Mouse (Mus musculus) CH12.LX (cell line): Measurements from ENCODE around the gene Chuk. TPM values are rescaled to one million over a fixed set of nuclear protein-coding genes. Genes with fewer than 3 reads are reported as not detected.

Experiments
- DNase-seq: peaks from one replicate; pipeline ENCODE4 v3.0.0-alpha.2; 2013; ENCODE audit errors: extremely low read depth
- H3K27ac ChIP-seq: 2 replicates; pipeline ENCODE4 v1.5.1; 2012; ENCODE audit warnings: low read depth, mild to moderate bottlenecking, control low read depth, moderate library complexity; ENCODE audit not compliant: insufficient read depth
- H3K27me3 ChIP-seq: replicated peaks from 2 replicates; pipeline ENCODE3; 2012; ENCODE audit warnings: inconsistent platforms
- H3K36me3 ChIP-seq, 2 experiments: replicated peaks in 1 of 2; 2 replicates each; pipeline versions ENCODE3 to v1.6.1; 2012; ENCODE audit warnings: inconsistent platforms in 1 of 2, low read length in 1 of 2, mild to moderate bottlenecking in 1 of 2, mixed read lengths in 1 of 2, moderate library complexity in 1 of 2; ENCODE audit not compliant: control insufficient read depth in 1 of 2, insufficient read depth in 1 of 2
- H3K4me1 ChIP-seq, 2 experiments: 2 replicates each; pipeline ENCODE4 v1.6.1; 2012; ENCODE audit warnings: inconsistent platforms in 1 of 2, moderate library complexity in 1 of 2; ENCODE audit not compliant: insufficient read depth in 2 of 2, control insufficient read depth in 1 of 2
- H3K4me2 ChIP-seq: 2 replicates; pipeline ENCODE4 v1.6.1; 2012; ENCODE audit warnings: low read depth, mild to moderate bottlenecking, control low read depth; ENCODE audit not compliant: poor library complexity, insufficient read depth, severe bottlenecking
- H3K4me3 ChIP-seq, 3 experiments: fragments of 150-350 bp in 1 of 3; sonication (generic) in 1 of 3; replicated peaks in 1 of 3; 2 replicates each; pipeline versions ENCODE3 to v1.5.1; 2011 to 2012; ENCODE audit warnings: low read depth in 2 of 3, low read length in 2 of 3, mild to moderate bottlenecking in 2 of 3, moderate library complexity in 2 of 3, control low read depth in 1 of 3, improper control_type of control experiment in 1 of 3, inconsistent platforms in 1 of 3, mixed read lengths in 1 of 3; ENCODE audit not compliant: poor library complexity in 1 of 3
- H3K79me2 ChIP-seq: replicated peaks from 2 replicates; pipeline ENCODE4 v1.6.1; 2012; ENCODE audit warnings: mild to moderate bottlenecking, moderate library complexity; ENCODE audit not compliant: control insufficient read depth, poor library complexity, insufficient read depth, severe bottlenecking; ENCODE audit errors: extremely low read depth
- H3K9ac ChIP-seq: 2 replicates; pipeline ENCODE4 v1.6.1; 2012; ENCODE audit warnings: low read depth, mild to moderate bottlenecking, control low read depth, moderate library complexity; ENCODE audit not compliant: insufficient read depth
- H3K9me3 ChIP-seq: replicated peaks from 2 replicates; pipeline ENCODE3; 2012; ENCODE audit warnings: low read length, inconsistent platforms, mixed read lengths
- BHLHE40 ChIP-seq: IDR thresholded peaks from 2 replicates; pipeline ENCODE4 v1.6.1; 2011; ENCODE audit warnings: mild to moderate bottlenecking, low read depth, low read length, improper control_type of control experiment
- CHD1 ChIP-seq: IDR thresholded peaks from 2 replicates; pipeline ENCODE4 v1.6.1; 2012; ENCODE audit warnings: low read depth, low read length, improper control_type of control experiment, inconsistent platforms
- CHD2 ChIP-seq: IDR thresholded peaks from 2 replicates; pipeline ENCODE4 v1.6.1; 2011; ENCODE audit warnings: low read length, improper control_type of control experiment
- CTCF ChIP-seq, 2 experiments: IDR thresholded peaks in 1 of 2; conservative IDR thresholded peaks in 1 of 2; 2 replicates each; pipeline ENCODE4 v1.5.1; 2011 to 2012; ENCODE audit warnings: low read depth in 2 of 2, low read length in 2 of 2, improper control_type of control experiment in 1 of 2, inconsistent platforms in 1 of 2, mild to moderate bottlenecking in 1 of 2, moderate library complexity in 1 of 2
- E2F4 ChIP-seq: IDR thresholded peaks from 2 replicates; pipeline ENCODE4 v1.6.1; 2011; ENCODE audit warnings: low read depth, low read length, improper control_type of control experiment; ENCODE audit not compliant: insufficient replicate concordance
- ELF1 ChIP-seq: IDR thresholded peaks from 2 replicates; pipeline ENCODE4 v1.6.1; 2014; ENCODE audit warnings: low read depth, mild to moderate bottlenecking, inconsistent platforms, low read length, improper control_type of control experiment
- ETS1 ChIP-seq: conservative IDR thresholded peaks from 2 replicates; pipeline ENCODE4 v1.6.1; 2012; ENCODE audit warnings: low read depth, mild to moderate bottlenecking, inconsistent platforms, low read length, improper control_type of control experiment, moderate library complexity
- GABPA ChIP-seq: IDR thresholded peaks from 2 replicates; pipeline ENCODE4 v1.6.1; 2012; ENCODE audit warnings: low read depth, low read length, improper control_type of control experiment, inconsistent platforms; ENCODE audit not compliant: insufficient replicate concordance
- HCFC1 ChIP-seq: IDR thresholded peaks from 2 replicates; pipeline ENCODE4 v1.6.1; 2012; ENCODE audit warnings: low read depth, mild to moderate bottlenecking, inconsistent platforms, low read length, improper control_type of control experiment
- IRF4 ChIP-seq: IDR thresholded peaks from 2 replicates; pipeline ENCODE4 v1.6.1; 2014; ENCODE audit warnings: low read depth, mild to moderate bottlenecking, inconsistent platforms, low read length, improper control_type of control experiment
- JUN ChIP-seq: IDR thresholded peaks from 2 replicates; pipeline ENCODE4 v1.6.1; 2011; ENCODE audit warnings: low read depth, mild to moderate bottlenecking, low read length, improper control_type of control experiment, moderate library complexity; ENCODE audit not compliant: insufficient read depth
- JUND ChIP-seq: conservative IDR thresholded peaks from 2 replicates; pipeline ENCODE4 v1.6.1; 2011; ENCODE audit warnings: low read depth, low read length, improper control_type of control experiment
- KAT2A ChIP-seq: IDR thresholded peaks from 2 replicates; pipeline ENCODE4 v1.6.1; 2012; ENCODE audit warnings: low read length, improper control_type of control experiment, inconsistent platforms; ENCODE audit not compliant: insufficient replicate concordance
- MAFK ChIP-seq: IDR thresholded peaks from 2 replicates; pipeline ENCODE4 v1.6.1; 2011; ENCODE audit warnings: low read length, improper control_type of control experiment; ENCODE audit not compliant: insufficient replicate concordance
- MAX ChIP-seq: IDR thresholded peaks from 2 replicates; pipeline ENCODE4 v1.6.1; 2011; ENCODE audit warnings: low read length, improper control_type of control experiment
- MAZ ChIP-seq: IDR thresholded peaks from 2 replicates; pipeline ENCODE4 v1.6.1; 2012; ENCODE audit warnings: low read depth, mild to moderate bottlenecking, inconsistent platforms, low read length, improper control_type of control experiment, moderate library complexity
- MEF2A ChIP-seq: IDR thresholded peaks from 2 replicates; pipeline ENCODE4 v1.6.1; 2014; ENCODE audit warnings: low read depth, mild to moderate bottlenecking, inconsistent platforms, low read length, improper control_type of control experiment, borderline replicate concordance
- MXI1 ChIP-seq: IDR thresholded peaks from 2 replicates; pipeline ENCODE4 v1.6.1; 2011; ENCODE audit warnings: mild to moderate bottlenecking, low read depth, low read length, improper control_type of control experiment
- MYC ChIP-seq: IDR thresholded peaks from 2 replicates; pipeline ENCODE4 v1.6.1; 2011; ENCODE audit warnings: low read depth, mild to moderate bottlenecking, improper control_type of control experiment, low read length
- NELFE ChIP-seq: IDR thresholded peaks from 2 replicates; pipeline ENCODE4 v1.6.1; 2011; ENCODE audit warnings: low read depth, low read length, improper control_type of control experiment
- NRF1 ChIP-seq: IDR thresholded peaks from 2 replicates; pipeline ENCODE4 v1.6.1; 2014; ENCODE audit warnings: low read depth, mild to moderate bottlenecking, inconsistent platforms, low read length, improper control_type of control experiment, moderate library complexity
- PAX5 ChIP-seq: IDR thresholded peaks from 2 replicates; pipeline ENCODE4 v1.6.1; 2012; ENCODE audit warnings: low read length, inconsistent platforms, mixed read lengths
- POLR2A ChIP-seq: IDR thresholded peaks from 2 replicates; pipeline ENCODE4 v1.6.1; 2011; ENCODE audit warnings: low read depth, mild to moderate bottlenecking, improper control_type of control experiment, low read length
- POLR2AphosphoS2 ChIP-seq: IDR thresholded peaks from 2 replicates; pipeline ENCODE4 v1.6.1; 2011; ENCODE audit warnings: low read depth, low read length, improper control_type of control experiment
- RAD21 ChIP-seq: IDR thresholded peaks from 2 replicates; pipeline ENCODE4 v1.6.1; 2011; ENCODE audit warnings: low read depth, mild to moderate bottlenecking, low read length, improper control_type of control experiment, moderate library complexity
- RCOR1 ChIP-seq: conservative IDR thresholded peaks from 2 replicates; pipeline ENCODE4 v1.6.1; 2012; ENCODE audit warnings: low read depth, mild to moderate bottlenecking, inconsistent platforms, low read length, improper control_type of control experiment
- SIN3A ChIP-seq: IDR thresholded peaks from 2 replicates; pipeline ENCODE4 v1.6.1; 2012; ENCODE audit warnings: low read length, improper control_type of control experiment, inconsistent platforms
- SMC3 ChIP-seq: IDR thresholded peaks from 2 replicates; pipeline ENCODE4 v1.6.1; 2011; ENCODE audit warnings: low read depth, low read length, improper control_type of control experiment
- TBP ChIP-seq: conservative IDR thresholded peaks from 2 replicates; pipeline ENCODE4 v1.6.1; 2011; ENCODE audit warnings: low read depth, low read length, improper control_type of control experiment
- TCF12 ChIP-seq: IDR thresholded peaks from 2 replicates; pipeline ENCODE4 v1.6.1; 2014; ENCODE audit warnings: low read depth, mild to moderate bottlenecking, inconsistent platforms, low read length, improper control_type of control experiment
- UBTF ChIP-seq: IDR thresholded peaks from 2 replicates; pipeline ENCODE4 v1.6.1; 2012; ENCODE audit warnings: low read depth, mild to moderate bottlenecking, inconsistent platforms, low read length, improper control_type of control experiment, moderate library complexity
- USF2 ChIP-seq: conservative IDR thresholded peaks from 2 replicates; pipeline ENCODE4 v1.6.1; 2011; ENCODE audit warnings: low read depth, low read length, improper control_type of control experiment
- ZC3H11A ChIP-seq: IDR thresholded peaks from 2 replicates; pipeline ENCODE4 v1.6.1; 2012; ENCODE audit warnings: low read depth, mild to moderate bottlenecking, inconsistent platforms, low read length, improper control_type of control experiment
- ZKSCAN1 ChIP-seq: IDR thresholded peaks from 2 replicates; pipeline ENCODE4 v1.6.1; 2012; ENCODE audit warnings: low read depth, inconsistent platforms, low read length, improper control_type of control experiment, borderline replicate concordance
- ZMIZ1 ChIP-seq: IDR thresholded peaks from 2 replicates; pipeline ENCODE4 v1.6.1; 2012; ENCODE audit warnings: low read depth, mild to moderate bottlenecking, inconsistent platforms, low read length, improper control_type of control experiment
- ZNF384 ChIP-seq: IDR thresholded peaks from 2 replicates; pipeline ENCODE4 v1.6.1; 2012; ENCODE audit warnings: low read depth, low read length, improper control_type of control experiment, inconsistent platforms
- dilution Hi-C: fragments of 300-500 bp; cut with MboI; formaldehyde crosslinking; loops from 2 replicates; pipeline ENCODE4 v1.14.3; 2020; ENCODE audit warnings: low sequenced_read_pairs; ENCODE audit not compliant: extremely low pct_unique_long_range_greater_than_20kb, extremely low pct_ligation_motif_present
- in situ Hi-C: fragments of 300-500 bp; cut with MboI; formaldehyde crosslinking; loops from 3 replicates; pipeline ENCODE4 v1.14.3; 2019; ENCODE audit warnings: low sequenced_read_pairs, low pct_ligation_motif_present, low pct_unique_long_range_greater_than_20kb, mixed read lengths
- polyA plus RNA-seq: library from polyadenylated mRNA; unstranded; fragments of >175 nt; gene quantifications from 2 replicates; pipeline ENCODE4 v1.2.1, GENCODE M21; 2012; ENCODE audit warnings: low read depth; ENCODE audit not compliant: insufficient read length
- total RNA-seq, 2 experiments: library from RNA; depleted of rRNA; stranded (reverse); fragments of 300-350 nt in 1 of 2; fragments of >200 nt in 1 of 2; gene quantifications; 2 replicates each; pipeline ENCODE4 v1.2.3; 2012 to 2014

Chuk gene
- total and polyA plus RNA-seq, 3 experiments, result 36.9 to 82.4 (median 42.7) TPM

GRCm38 (mm10) chr19:44145702-44146567, 38.7 kb upstream of the Chuk start, which contains the start of gene Bloc1s2:
Gene Bloc1s2 (minus strand): TSS chr19:44146446.
- Histone ChIP-seq H3K4me3 (peak within 1 kb of the TSS; percentile 75 to 85 (median 84)), H3K9me3 (no peaks in the 10 kb centered on the region), H3K27ac (peak within 1 kb of the TSS; percentile 84), H3K4me2 (peak within 1 kb of the TSS; percentile 97), H3K27me3 (no peaks in the 10 kb centered on the region), H3K9ac (peak within 1 kb of the TSS; percentile 77), H3K36me3 (peaks cover 30 to 38% of the 10 kb centered on the region in 2 experiments), H3K4me1 (peaks cover 7 to 24% of the 10 kb centered on the region in 2 experiments; a peak in 3 of 4 replicates), H3K79me2 (peaks cover 19% of the 10 kb centered on the region)
- in situ Hi-C loops (no loop called here), dilution Hi-C loops (no loop called here)
- peak; percentile 78 for DNase-seq
- no peak for TF ChIP-seq UBTF
- TF ChIP-seq GABPA, result no peak
- TF ChIP-seq ELF1, result peak; percentile 94
- no peak for TF ChIP-seq MEF2A
- TF ChIP-seq ZC3H11A, result no peak
- no peak for TF ChIP-seq RCOR1
- TF ChIP-seq ZNF384, result no peak
- no peak for TF ChIP-seq E2F4
- no peak for TF ChIP-seq CHD1
- peak; percentile 83 for TF ChIP-seq POLR2A
- TF ChIP-seq HCFC1, result peak; percentile 71
- TF ChIP-seq CTCF (conservative IDR thresholded peaks at IDR 0.05 in 1 of 2, IDR thresholded peaks at IDR 0.05 in 1 of 2; ENCODE audit: low read depth in 2 of 2, low read length in 2 of 2), result no peak
- TF ChIP-seq BHLHE40, result 0 out of 2 replicates have a peak, but pooled peaks have one; percentile 39
- TF ChIP-seq USF2, result no peak
- TF ChIP-seq ZMIZ1, result peak; percentile 68; the same call in 1 of the 2 replicates
- peak; percentile 75 for TF ChIP-seq SIN3A
- peak; percentile 56; the same call in 1 of the 2 replicates for TF ChIP-seq MAX
- peak; percentile 55; the same call in 1 of the 2 replicates for TF ChIP-seq TBP
- TF ChIP-seq SMC3, result no peak
- no peak for TF ChIP-seq PAX5
- TF ChIP-seq MAZ, result peak; percentile 62; the same call in 1 of the 2 replicates
- TF ChIP-seq JUN, result no peak
- TF ChIP-seq IRF4, result 0 out of 2 replicates have a peak, but pooled peaks have one; percentile 38
- TF ChIP-seq KAT2A, result no peak
- peak; percentile 87 for TF ChIP-seq NRF1
- peak; percentile 33 for TF ChIP-seq ETS1
- TF ChIP-seq TCF12, result peak; percentile 80
- TF ChIP-seq POLR2AphosphoS2, result peak; percentile 71; the same call in 1 of the 2 replicates
- TF ChIP-seq NELFE, result peak; percentile 85
- peak; percentile 87 for TF ChIP-seq MXI1
- no peak for TF ChIP-seq CHD2
- TF ChIP-seq MYC, result no peak
- no peak for TF ChIP-seq JUND
- no peak for TF ChIP-seq RAD21
- no peak for TF ChIP-seq MAFK
- TF ChIP-seq ZKSCAN1, result no peak
